Comparison of ENCODE assay signal across 9 mouse cellular contexts in genomic region chr2:5995538-5995937, GRCm38 (mm10). TPM values are rescaled to one million over a fixed set of nuclear protein-coding genes. Genes with fewer than 3 reads are reported as not detected.
A peak's percentile ranks its signal among the peaks of the same experiment; 100 is the strongest.
DNase-seq lines count a peak whose midpoint lies in the region; ATAC-seq and TF ChIP-seq lines count a peak whose summit lies in the region.
"Had no signal": no experiment of that assay in that cellular context is flagged by ENCODE, and none has a peak within 500 bp of the region (broad histone marks: within the 10 kb centered on the region; RNA-seq: fewer than 3 reads in every experiment).

No protein-coding gene starts in this region.

- peak; percentile 74 for TF ChIP-seq CTCF in kidney, postnatal 0 days (IDR thresholded peaks at IDR 0.05; ENCODE audit: low read depth)
- TF ChIP-seq CTCF in CH12.LX (conservative IDR thresholded peaks at IDR 0.05 in 1 of 2, IDR thresholded peaks at IDR 0.05 in 1 of 2; ENCODE audit: low read depth in 2 of 2, low read length in 2 of 2), result peak; percentile 21 to 80; a peak in 3 of 4 replicates
- TF ChIP-seq CTCF in layer of hippocampus, adult 2 months (conservative IDR thresholded peaks at IDR 0.05), result peak; percentile 83

- H3K36me3 ChIP-seq in kidney, postnatal 0 days (ENCODE audit: insufficient read depth, low read length), result 0 out of 2 replicates have a peak, but pooled peaks cover 6% of the 10 kb centered on the region
- H3K36me3 ChIP-seq in kidney, embryonic 15.5 days, result peaks cover 24% of the 10 kb centered on the region
- H3K36me3 ChIP-seq in CH12.LX (replicated peaks in 1 of 2; ENCODE audit: control insufficient read depth in 1 of 2, insufficient read depth in 1 of 2, low read length in 1 of 2), result peaks cover 0 to 37% of the 10 kb centered on the region in 2 experiments
- peaks cover 18% of the 10 kb centered on the region for H3K36me3 ChIP-seq in embryonic facial prominence, embryonic 14.5 days (ENCODE audit: control insufficient read depth, insufficient read depth, low read length)

- H3K79me2 ChIP-seq in CH12.LX (replicated peaks; ENCODE audit: control insufficient read depth, extremely low read depth, insufficient read depth, poor library complexity, severe bottlenecking), result no peaks in the 10 kb centered on the region

- DNase-seq in kidney, postnatal 0 days (ENCODE audit: low spot score), result peak; percentile 76
- peak; percentile 45 for DNase-seq in CH12.LX (ENCODE audit: extremely low read depth)
- DNase-seq in adipocyte (ENCODE audit: low spot score), result peak; percentile 38
- DNase-seq in embryonic facial prominence, embryonic 14.5 days (ENCODE audit: low spot score), result peak; percentile 77
- peak; percentile 23 to 51 for DNase-seq in layer of hippocampus, adult 2 months (ENCODE audit: low spot score in 2 of 2)
- peak; percentile 52 for DNase-seq in naive thymus-derived CD4-positive, alpha-beta T cell, adult 2 months (ENCODE audit: low read depth)
- DNase-seq in urinary bladder, postnatal 10 days (ENCODE audit: low spot score), result no peak

- no peak for ATAC-seq in kidney, postnatal 0 days (replicated peaks; ENCODE audit: low FRiP score, low read depth)
- no peak for ATAC-seq in kidney, embryonic 15.5 days (replicated peaks; ENCODE audit: low FRiP score)
- no peak for ATAC-seq in embryonic facial prominence, embryonic 14.5 days (ENCODE audit: low read depth)

- in situ Hi-C loops in CH12.LX (cut with MboI; ENCODE audit: low pct_ligation_motif_present, low pct_unique_long_range_greater_than_20kb, low sequenced_read_pairs), result loop anchor here (10.0 kb wide), 1 partner anchor 169 kb away; no protein-coding TSS in a partner anchor

- peak; percentile 64 for TF ChIP-seq RAD21 in CH12.LX (IDR thresholded peaks at IDR 0.05; ENCODE audit: low read depth, low read length)

- H3K4me1 ChIP-seq in kidney, postnatal 0 days (replicated peaks; ENCODE audit: insufficient read depth, low read length), result no peaks in the 10 kb centered on the region
- no peaks in the 10 kb centered on the region for H3K4me1 ChIP-seq in kidney, embryonic 15.5 days
- peaks cover 0 to 4% of the 10 kb centered on the region in 2 experiments; a peak in 1 of 4 replicates for H3K4me1 ChIP-seq in CH12.LX (ENCODE audit: control insufficient read depth in 1 of 2, insufficient read depth in 2 of 2)
- H3K4me1 ChIP-seq in embryonic facial prominence, embryonic 14.5 days (ENCODE audit: control insufficient read depth, insufficient read depth, low read length), result no peaks in the 10 kb centered on the region

- no peak overlapping the region for H3K27ac ChIP-seq in kidney, postnatal 0 days
- H3K27ac ChIP-seq in kidney, embryonic 15.5 days, result no peak overlapping the region
- H3K27ac ChIP-seq in CH12.LX (ENCODE audit: insufficient read depth, low read depth), result no peak overlapping the region
- H3K27ac ChIP-seq in embryonic facial prominence, embryonic 14.5 days (replicated peaks; ENCODE audit: low read depth, low read length), result no peak overlapping the region
- H3K27ac ChIP-seq in layer of hippocampus, adult 2 months, result no peak overlapping the region
- H3K27ac ChIP-seq: macrophage had no signal

- no peak overlapping the region for H3K4me2 ChIP-seq in kidney, postnatal 0 days (ENCODE audit: low read length)
- no peak overlapping the region for H3K4me2 ChIP-seq in kidney, embryonic 15.5 days
- peak overlapping the region; percentile 51; the same call in 1 of the 2 replicates for H3K4me2 ChIP-seq in CH12.LX (ENCODE audit: insufficient read depth, low read depth, poor library complexity, severe bottlenecking)
- H3K4me2 ChIP-seq in embryonic facial prominence, embryonic 14.5 days (ENCODE audit: low read depth, low read length), result no peak overlapping the region

- H3K9ac ChIP-seq in kidney, postnatal 0 days (ENCODE audit: low read depth, low read length), result no peak overlapping the region
- no peak overlapping the region for H3K9ac ChIP-seq in kidney, embryonic 15.5 days
- no peak overlapping the region for H3K9ac ChIP-seq in CH12.LX (ENCODE audit: insufficient read depth, low read depth)
- H3K9ac ChIP-seq in embryonic facial prominence, embryonic 14.5 days (ENCODE audit: low read depth, low read length), result no peak overlapping the region

- TF ChIP-seq EP300 in CH12.LX (IDR thresholded peaks at IDR 0.05; ENCODE audit: low read length), result no peak

- WGBS in kidney, postnatal 0 days, result 19% methylated on average over 5 of the region's 5 CpGs
- 19% methylated on average over 5 of the region's 5 CpGs for WGBS in kidney, embryonic 15.5 days
- 19% methylated on average over 5 of the region's 5 CpGs for WGBS in embryonic facial prominence, embryonic 14.5 days

- no peaks in the 10 kb centered on the region for H3K27me3 ChIP-seq in kidney, postnatal 0 days (ENCODE audit: insufficient read depth, low read length)
- H3K27me3 ChIP-seq in kidney, embryonic 15.5 days, result no peaks in the 10 kb centered on the region
- no peaks in the 10 kb centered on the region for H3K27me3 ChIP-seq in CH12.LX (replicated peaks)
- no peaks in the 10 kb centered on the region for H3K27me3 ChIP-seq in embryonic facial prominence, embryonic 14.5 days (replicated peaks; ENCODE audit: control insufficient read depth, insufficient read depth, low read length)

- no peak overlapping the region for H3K4me3 ChIP-seq in kidney, postnatal 0 days (replicated peaks; ENCODE audit: low read depth, low read length)
- no peak overlapping the region for H3K4me3 ChIP-seq in kidney, embryonic 15.5 days (replicated peaks)
- H3K4me3 ChIP-seq in CH12.LX (replicated peaks in 1 of 3; ENCODE audit: low read depth in 2 of 3, low read length in 2 of 3, poor library complexity in 1 of 3), result no peak overlapping the region
- no peak overlapping the region for H3K4me3 ChIP-seq in embryonic facial prominence, embryonic 14.5 days (ENCODE audit: low read depth, low read length)
- H3K4me3 ChIP-seq in layer of hippocampus, adult 2 months, result no peak overlapping the region

- no peaks in the 10 kb centered on the region for H3K9me3 ChIP-seq in kidney, postnatal 0 days (replicated peaks; ENCODE audit: low read length)
- H3K9me3 ChIP-seq in kidney, embryonic 15.5 days (replicated peaks), result no peaks in the 10 kb centered on the region
- no peaks in the 10 kb centered on the region for H3K9me3 ChIP-seq in CH12.LX (replicated peaks; ENCODE audit: low read length)
- H3K9me3 ChIP-seq in embryonic facial prominence, embryonic 14.5 days (ENCODE audit: control insufficient read depth, low read length), result no peaks in the 10 kb centered on the region

- TF ChIP-seq POLR2A in CH12.LX (IDR thresholded peaks at IDR 0.05; ENCODE audit: low read depth, low read length), result no peak

- dilution Hi-C loops in CH12.LX (cut with MboI; ENCODE audit: extremely low pct_ligation_motif_present, extremely low pct_unique_long_range_greater_than_20kb, low sequenced_read_pairs), result no loop called here

TF ChIP-seq in CH12.LX, 34 proteins besides CTCF, POLR2A, EP300 and RAD21:
- no peak for TF ChIP-seq E2F4 (IDR thresholded peaks at IDR 0.05; ENCODE audit: insufficient replicate concordance, low read depth, low read length)
- TF ChIP-seq JUND (conservative IDR thresholded peaks at IDR 0.05; ENCODE audit: low read depth, low read length), result 0 out of 2 replicates have a peak, but pooled peaks have one; percentile 8
- TF ChIP-seq MYC (IDR thresholded peaks at IDR 0.05; ENCODE audit: low read depth, low read length), result 0 out of 2 replicates have a peak, but pooled peaks have one; percentile 29
- no peak for TF ChIP-seq ZKSCAN1 (IDR thresholded peaks at IDR 0.05; ENCODE audit: borderline replicate concordance, low read depth, low read length)
- no peak for TF ChIP-seq CHD1 (IDR thresholded peaks at IDR 0.05; ENCODE audit: low read depth, low read length)
- 0 out of 2 replicates have a peak, but pooled peaks have one; percentile 41 for TF ChIP-seq MAX (IDR thresholded peaks at IDR 0.05; ENCODE audit: low read length)
- 0 out of 2 replicates have a peak, but pooled peaks have one; percentile 18 for TF ChIP-seq MAFK (IDR thresholded peaks at IDR 0.05; ENCODE audit: insufficient replicate concordance, low read length)
- no peak for TF ChIP-seq ZNF384 (IDR thresholded peaks at IDR 0.05; ENCODE audit: low read depth, low read length)
- peak; percentile 59 for TF ChIP-seq SMC3 (IDR thresholded peaks at IDR 0.05; ENCODE audit: low read depth, low read length)
TF ChIP-seq in CH12.LX: peak in this region for 5.

RNA-seq across cellular contexts. Expression of gene Upf2, which starts 44.3 kb away (rescaled TPM):
- 7.3 and 8.0 TPM in 2 replicates for polyA plus RNA-seq in kidney, postnatal 0 days (2015; fragmentation: Nextera tagmentation; extraction: Ambion mirVana)
- 10.7 and 11.5 TPM in 2 replicates for polyA plus RNA-seq in kidney, embryonic 15.5 days (2015; fragmentation: Nextera tagmentation; extraction: Ambion mirVana)
- 9.3 and 11.7 TPM in 2 replicates for total RNA-seq in CH12.LX (2012; rRNA removed)
- 11.8 and 13.4 TPM in 2 replicates for total RNA-seq in CH12.LX (2014; rRNA removed)
- polyA plus RNA-seq in CH12.LX (2012; ENCODE audit: insufficient read length, low read depth), result 27.0 and 30.4 TPM in 2 replicates
- 9.0 and 10.7 TPM in 2 replicates for polyA plus RNA-seq in embryonic facial prominence, embryonic 14.5 days (2014; fragmentation: Nextera tagmentation; extraction: Ambion mirVana)
- total RNA-seq in layer of hippocampus, adult 2 months (2021), result 10 to 100 TPM; 45.2 to 46.6 TPM

RNA-seq across cellular contexts. Expression of gene Dhtkd1, which starts 52.9 kb away (rescaled TPM):
- polyA plus RNA-seq in kidney, postnatal 0 days (2015; fragmentation: Nextera tagmentation; extraction: Ambion mirVana), result 1.8 and 2.2 TPM in 2 replicates
- polyA plus RNA-seq in kidney, embryonic 15.5 days (2015; fragmentation: Nextera tagmentation; extraction: Ambion mirVana), result 3.8 and 4.6 TPM in 2 replicates
- total RNA-seq in CH12.LX (2012; rRNA removed), result 0.21 and 0.38 TPM in 2 replicates
- 0.11 and 0.35 TPM in 2 replicates for total RNA-seq in CH12.LX (2014; rRNA removed)
- polyA plus RNA-seq in CH12.LX (2012; ENCODE audit: insufficient read length, low read depth), result 0.15 and 0.17 TPM in 2 replicates
- polyA plus RNA-seq in embryonic facial prominence, embryonic 14.5 days (2014; fragmentation: Nextera tagmentation; extraction: Ambion mirVana), result 1.9 and 2.2 TPM in 2 replicates
- total RNA-seq in layer of hippocampus, adult 2 months (2021), result 10 to 100 TPM in 1 of 2 experiments, 1 to 10 TPM in 1; 7.9 to 12.2 TPM
